Comparison of ENCODE assay signal across 26 mouse cellular contexts in genomic region chr7:126357838-126358237, GRCm38 (mm10). TPM values are rescaled to one million over a fixed set of nuclear protein-coding genes. Genes with fewer than 3 reads are reported as not detected.
DNase-seq lines count a peak whose midpoint lies in the region; ATAC-seq lines count a peak whose summit lies in the region.
"Had no signal": no experiment of that assay in that cellular context is flagged by ENCODE, and none has a peak within 500 bp of the region (broad histone marks: within the 10 kb centered on the region; RNA-seq: fewer than 3 reads in every experiment).

No protein-coding gene starts in this region.

- no peak for ATAC-seq in liver, embryonic 12.5 days
- ATAC-seq in liver, embryonic 11.5 days (replicated peaks; ENCODE audit: low FRiP score): no peak
- ATAC-seq: forebrain, embryonic 14.5 days had no signal

- H3K4me1 ChIP-seq in liver, embryonic 12.5 days: peaks cover 58% of the 10 kb centered on the region
- H3K4me1 ChIP-seq in liver, embryonic 11.5 days (replicated peaks; ENCODE audit: control insufficient read depth, insufficient read depth, low read length): peaks cover 33% of the 10 kb centered on the region
- H3K4me1 ChIP-seq: embryonic facial prominence, embryonic 15.5 days; hindbrain, embryonic 15.5 days had no signal

- no peaks in the 10 kb centered on the region for H3K36me3 ChIP-seq in liver, embryonic 12.5 days
- H3K36me3 ChIP-seq in liver, embryonic 11.5 days (ENCODE audit: control insufficient read depth, insufficient read depth, low read length): no peaks in the 10 kb centered on the region
- H3K36me3 ChIP-seq: embryonic facial prominence, embryonic 15.5 days; forebrain, embryonic 10.5 days; hindbrain, embryonic 15.5 days had no signal

- H3K9ac ChIP-seq in liver, embryonic 12.5 days: no peak overlapping the region
- H3K9ac ChIP-seq in liver, embryonic 11.5 days (ENCODE audit: low read depth, low read length): no peak overlapping the region
- H3K9ac ChIP-seq: embryonic facial prominence, embryonic 15.5 days; heart, embryonic 13.5 days; hindbrain, embryonic 15.5 days had no signal

- DNase-seq in liver, embryonic 11.5 days (ENCODE audit: low spot score): no peak
- peak; percentile 75 for DNase-seq in CD4-positive helper T cell, adult 2 months (ENCODE audit: low read depth, low spot score)
- peak; percentile 37 for DNase-seq in T-cell, adult 2 months (ENCODE audit: low spot score)
- peak; percentile 53 for DNase-seq in naive thymus-derived CD4-positive, alpha-beta T cell, adult 2 months (ENCODE audit: low read depth)
- DNase-seq in adrenal gland, postnatal 25 days: no peak
- DNase-seq in c-Kit-positive CD71-positive TER-119-positive erythroid progenitor cells, embryonic 14.5 days (ENCODE audit: low spot score): no peak
- DNase-seq: adrenal gland, postnatal 14 days; B cell, adult 2 months; cerebellum, adult 11 months; cerebellum, adult 8-10 months; cerebellum, postnatal 14 days; embryo, embryonic 11 days; gastrocnemius, adult 2 months; gastrocnemius, postnatal 36 days; heart, adult 11 months; heart, postnatal 36 days had no signal

- WGBS in liver, embryonic 12.5 days (ENCODE audit: insufficient replicate concordance): 78% methylated on average over 6 of the region's 6 CpGs
- 75% methylated on average over 6 of the region's 6 CpGs for WGBS in liver, embryonic 11.5 days

- H3K27me3 ChIP-seq in liver, embryonic 12.5 days (replicated peaks): no peaks in the 10 kb centered on the region
- H3K27me3 ChIP-seq in liver, embryonic 11.5 days (replicated peaks; ENCODE audit: control insufficient read depth, insufficient read depth, low read length): no peaks in the 10 kb centered on the region
- H3K27me3 ChIP-seq: embryonic facial prominence, embryonic 15.5 days; heart, embryonic 13.5 days; hindbrain, embryonic 15.5 days had no signal

- peak overlapping the region; percentile 73; the same call in 1 of the 2 replicates for H3K27ac ChIP-seq in liver, embryonic 12.5 days
- H3K27ac ChIP-seq in liver, embryonic 11.5 days (ENCODE audit: low read depth, low read length): no peak overlapping the region; the same call in 1 of the 2 replicates
- H3K27ac ChIP-seq: embryonic facial prominence, embryonic 15.5 days; gastrocnemius, adult 2 months; heart, embryonic 13.5 days; hindbrain, embryonic 15.5 days had no signal

- no peak overlapping the region for H3K4me3 ChIP-seq in liver, embryonic 12.5 days
- no peak overlapping the region for H3K4me3 ChIP-seq in liver, embryonic 11.5 days (ENCODE audit: low read depth, low read length)
- H3K4me3 ChIP-seq: embryonic facial prominence, embryonic 15.5 days; erythroblast, embryonic 14.5 days; forebrain, embryonic 10.5 days; gastrocnemius, adult 2 months; heart, embryonic 13.5 days; hindbrain, embryonic 15.5 days had no signal

- no peak overlapping the region for H3K4me2 ChIP-seq in liver, embryonic 12.5 days
- H3K4me2 ChIP-seq in liver, embryonic 11.5 days: no peak overlapping the region
- H3K4me2 ChIP-seq: embryonic facial prominence, embryonic 15.5 days; heart, embryonic 13.5 days; hindbrain, embryonic 15.5 days had no signal

- no peaks in the 10 kb centered on the region for H3K9me3 ChIP-seq in liver, embryonic 12.5 days (replicated peaks)
- no peaks in the 10 kb centered on the region for H3K9me3 ChIP-seq in liver, embryonic 11.5 days (ENCODE audit: control insufficient read depth, low read length)
- H3K9me3 ChIP-seq: embryonic facial prominence, embryonic 15.5 days; forebrain, embryonic 10.5 days; heart, embryonic 13.5 days; hindbrain, embryonic 15.5 days had no signal

RNA-seq across cellular contexts. Expression of gene Lat, which starts 11.5 kb away (rescaled TPM):
- polyA plus RNA-seq in liver, embryonic 12.5 days (2016; fragmentation: Nextera tagmentation; extraction: Ambion mirVana): 14.5 and 15.6 TPM in 2 replicates
- polyA plus RNA-seq in liver, embryonic 11.5 days (2014; fragmentation: Nextera tagmentation; extraction: Ambion mirVana): 18.8 and 20.3 TPM in 2 replicates
- 0.43 and 1.0 TPM in 2 replicates for total RNA-seq in adrenal gland, postnatal 25 days (2021)
- total RNA-seq: gastrocnemius, adult 2 months had no signal

RNA-seq across cellular contexts. Expression of gene Spns1, which starts 19.4 kb away (rescaled TPM):
- 27.3 and 29.1 TPM in 2 replicates for polyA plus RNA-seq in liver, embryonic 12.5 days (2016; fragmentation: Nextera tagmentation; extraction: Ambion mirVana)
- 43.8 and 43.9 TPM in 2 replicates for polyA plus RNA-seq in liver, embryonic 11.5 days (2014; fragmentation: Nextera tagmentation; extraction: Ambion mirVana)
- total RNA-seq in adrenal gland, postnatal 25 days (2021): 43.1 and 54.8 TPM in 2 replicates

RNA-seq across cellular contexts. Expression of gene Nfatc2ip, which starts 38.7 kb away (rescaled TPM):
- polyA plus RNA-seq in liver, embryonic 12.5 days (2016; fragmentation: Nextera tagmentation; extraction: Ambion mirVana): 3.6 and 3.7 TPM in 2 replicates
- polyA plus RNA-seq in liver, embryonic 11.5 days (2014; fragmentation: Nextera tagmentation; extraction: Ambion mirVana): 3.6 and 4.0 TPM in 2 replicates
- 8.6 and 8.7 TPM in 2 replicates for total RNA-seq in adrenal gland, postnatal 25 days (2021)

RNA-seq across cellular contexts. Expression of gene Cd19, which starts 56.9 kb away (rescaled TPM):
- polyA plus RNA-seq in liver, embryonic 12.5 days (2016; fragmentation: Nextera tagmentation; extraction: Ambion mirVana): 0.08 TPM in 1 of 2 replicates, not detected in the other
- 0.13 TPM in 1 of 2 replicates, not detected in the other for polyA plus RNA-seq in liver, embryonic 11.5 days (2014; fragmentation: Nextera tagmentation; extraction: Ambion mirVana)
- 0.67 and 1.9 TPM in 2 replicates for total RNA-seq in adrenal gland, postnatal 25 days (2021)
- total RNA-seq: gastrocnemius, adult 2 months; gastrocnemius, postnatal 36 days had no signal
- polyA plus RNA-seq: embryonic facial prominence, embryonic 11.5 days; erythroblast, embryonic 14.5 days; forebrain, embryonic 14.5 days; heart, embryonic 13.5 days; hindbrain, embryonic 11.5 days; intestine, embryonic 14.5 days had no signal

Comparison
In these comparisons a context has a peak if more than half of its experiments do, and no peak if none do; other contexts are left out.
1. DNase-seq: peak in CD4-positive helper T cell, adult 2 months (single experiment), T-cell, adult 2 months (single experiment) and naive thymus-derived CD4-positive, alpha-beta T cell, adult 2 months (single experiment); none in liver, embryonic 11.5 days (single experiment), adrenal gland, postnatal 25 days (single experiment) and c-Kit-positive CD71-positive TER-119-positive erythroid progenitor cells, embryonic 14.5 days (single experiment).